Mouse (Mus musculus): Measurements from ENCODE around the gene Olfr780.
"Not testable (repeated sequence)": the region's sequence is repeated elsewhere in the genome, so short reads cannot be mapped to it uniquely, and the experiment has no call there.

DNA sequence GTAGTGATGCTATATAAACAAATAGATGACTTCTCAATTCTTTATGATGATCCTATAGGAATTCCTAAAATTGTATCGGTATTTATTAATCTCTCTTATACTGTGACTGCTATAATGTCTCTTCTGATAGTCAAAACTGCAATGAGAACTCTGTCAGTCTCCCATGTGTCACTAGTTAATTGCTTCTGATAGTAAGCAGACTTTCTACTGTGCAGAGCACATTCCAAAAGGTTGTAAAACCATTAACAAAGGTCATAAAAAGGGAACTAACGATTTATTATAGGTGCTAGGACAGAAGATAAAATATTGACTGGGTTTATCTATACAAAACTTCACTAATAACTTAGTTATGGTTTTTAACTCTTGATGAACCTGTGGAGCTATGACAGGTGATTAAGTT, 34.6 kb downstream of the Olfr780 start:
- not testable (repeated sequence) for TF ChIP-seq GATA1, TAL1 (IDR thresholded peaks at IDR 0.05; ENCODE audit: low read length)
